Mouse (Mus musculus): ENCODE data around the gene Ldb1. TPM values are rescaled to one million over a fixed set of nuclear protein-coding genes. Genes with fewer than 3 reads are reported as not detected.

Ldb1 gene
- polyA plus RNA-seq, 1 experiment from 2014 or later = 140 TPM

DNA sequence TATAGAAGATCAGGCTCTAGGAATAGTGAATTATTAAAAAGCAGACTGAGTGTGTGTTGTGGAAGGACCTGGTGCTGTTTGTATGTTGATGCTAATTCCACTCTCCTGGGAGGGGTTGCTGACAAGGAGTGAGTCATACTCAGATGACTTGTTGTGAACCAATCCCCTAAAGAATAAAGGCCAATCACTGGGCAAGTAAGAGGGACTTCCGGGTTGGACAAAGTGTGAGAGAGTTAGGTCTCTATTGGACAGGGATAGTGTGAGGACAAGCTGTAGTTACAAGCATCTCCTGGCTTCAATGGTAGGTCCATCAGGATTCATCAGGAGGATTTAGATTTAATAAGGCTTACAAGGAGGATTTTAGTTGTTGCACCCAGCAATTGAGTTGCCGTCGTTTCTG, 56.8 kb downstream of the Ldb1 start:
- H3K4me1 ChIP-seq (replicated peaks) = no peaks in the 10 kb centered on the region
- H3K27ac ChIP-seq = no peak overlapping the region
- no peaks in the 10 kb centered on the region for H3K9me3 ChIP-seq
- no peak overlapping the region for H3K9ac ChIP-seq (replicated peaks)
- no peak for ATAC-seq
- no peak overlapping the region for H3K4me2 ChIP-seq (replicated peaks)
- 0 out of 2 replicates have a peak, but pooled peaks cover 15% of the 10 kb centered on the region for H3K36me3 ChIP-seq
- no peaks in the 10 kb centered on the region for H3K27me3 ChIP-seq
- WGBS = 98% methylated on average over 3 of the region's 3 CpGs
- H3K4me3 ChIP-seq (replicated peaks) = no peak overlapping the region

DNA sequence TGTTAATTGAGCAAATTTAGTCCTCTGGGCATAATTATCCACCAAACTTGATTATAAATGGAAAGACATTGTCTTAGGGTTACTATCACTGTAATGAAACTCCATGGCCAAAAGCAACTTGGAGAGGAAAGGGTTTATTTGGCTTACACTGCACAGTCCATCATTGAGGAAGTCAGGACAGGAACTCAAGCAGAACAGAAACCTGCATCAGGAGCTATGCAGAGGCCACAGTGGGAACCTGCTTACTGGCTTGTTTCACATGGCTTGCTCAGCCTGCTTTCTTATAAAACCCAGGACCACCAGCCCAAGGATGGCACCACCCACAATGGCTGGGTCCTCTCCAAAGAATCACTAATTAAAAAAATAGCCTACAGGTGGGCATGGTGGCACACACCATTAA, 60.6 kb downstream of the Ldb1 start:
- Histone ChIP-seq H3K27me3 (no peaks in the 10 kb centered on the region), H3K36me3 (0 out of 2 replicates have a peak, but pooled peaks cover 18% of the 10 kb centered on the region), H3K27ac (no peak overlapping the region), H3K9ac (replicated peaks) (no peak overlapping the region), H3K4me2 (replicated peaks) (no peak overlapping the region), H3K4me3 (replicated peaks) (no peak overlapping the region), H3K9me3 (no peaks in the 10 kb centered on the region), H3K4me1 (replicated peaks) (no peaks in the 10 kb centered on the region)
- ATAC-seq = no peak

Other genes with a start within 250 kb of the Ldb1 start
- 2.8 and 3.0 TPM in 2 replicates for gene Kcnip2, start 229.2 kb downstream of the Ldb1 start, polyA plus RNA-seq (2015; fragmentation: Nextera tagmentation; extraction: Ambion mirVana)
- 22.1 and 23.4 TPM in 2 replicates for gene Armh3, start 46.7 kb downstream of the Ldb1 start, polyA plus RNA-seq (2015; fragmentation: Nextera tagmentation; extraction: Ambion mirVana)
- gene Hps6, start 41.7 kb downstream of the Ldb1 start, polyA plus RNA-seq (2015; fragmentation: Nextera tagmentation; extraction: Ambion mirVana) = 2.0 TPM in 2 replicates
- 20.5 and 21.8 TPM in 2 replicates for gene Pprc1, start 328 bp downstream of the Ldb1 start, polyA plus RNA-seq (2015; fragmentation: Nextera tagmentation; extraction: Ambion mirVana)
- gene Nolc1, start 30.6 kb upstream of the Ldb1 start, polyA plus RNA-seq (2015; fragmentation: Nextera tagmentation; extraction: Ambion mirVana) = 82.9 and 85.4 TPM in 2 replicates
- gene Elovl3, start 86.7 kb upstream of the Ldb1 start, polyA plus RNA-seq (2015; fragmentation: Nextera tagmentation; extraction: Ambion mirVana) = 1.1 TPM in 1 of 2 replicates, not detected in the other
- gene Pitx3, start 103.1 kb upstream of the Ldb1 start, polyA plus RNA-seq (2015; fragmentation: Nextera tagmentation; extraction: Ambion mirVana) = 1.6 and 9.9 TPM in 2 replicates
- gene Gbf1, start 107.3 kb upstream of the Ldb1 start, polyA plus RNA-seq (2015; fragmentation: Nextera tagmentation; extraction: Ambion mirVana) = 68.2 and 70.5 TPM in 2 replicates

Measured in midbrain, embryonic 13.5 days (tissue).